Mouse (Mus musculus) adrenal gland, adult 10 weeks (tissue): Measurements from ENCODE around the gene Nup160. TPM values are rescaled to one million over a fixed set of nuclear protein-coding genes. Genes with fewer than 3 reads are reported as not detected.

Experiments used
- polyA plus RNA-seq: library from polyadenylated mRNA; stranded (reverse); fragments of 350-450 nt; fragmentation: Illumina TruSeq; extraction: RNeasy Lipid Tissue Mini Kit (QIAGEN cat#74804); gene quantifications from one replicate; pipeline ENCODE4 v1.2.3, GENCODE M21; 2014; ENCODE audit warnings: low read depth, low replicate concordance

Gene Nup160
- 31.0 TPM for polyA plus RNA-seq

DNA sequence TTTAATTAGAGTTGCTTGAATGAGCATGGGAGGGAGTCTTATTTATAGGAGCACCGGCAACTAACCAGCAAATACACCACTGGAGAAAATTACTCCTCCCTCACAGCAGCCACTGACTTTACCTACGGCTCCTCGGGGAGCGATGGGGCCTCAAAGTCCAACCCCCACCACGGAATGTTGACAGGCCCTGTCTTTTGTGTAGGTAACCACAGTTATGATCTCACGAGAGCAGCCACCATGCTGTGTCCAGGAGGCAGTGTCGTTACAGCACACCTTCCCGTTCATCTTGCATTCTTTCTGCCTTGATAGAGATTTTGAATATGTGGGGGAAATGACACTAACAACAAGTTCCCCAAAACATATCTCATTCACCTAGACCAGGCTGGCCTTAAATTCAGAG lies at the start of gene Nup160:
Gene Nup160 (plus strand): TSS at position 209 of the 400 bp plus-strand sequence.

DNA sequence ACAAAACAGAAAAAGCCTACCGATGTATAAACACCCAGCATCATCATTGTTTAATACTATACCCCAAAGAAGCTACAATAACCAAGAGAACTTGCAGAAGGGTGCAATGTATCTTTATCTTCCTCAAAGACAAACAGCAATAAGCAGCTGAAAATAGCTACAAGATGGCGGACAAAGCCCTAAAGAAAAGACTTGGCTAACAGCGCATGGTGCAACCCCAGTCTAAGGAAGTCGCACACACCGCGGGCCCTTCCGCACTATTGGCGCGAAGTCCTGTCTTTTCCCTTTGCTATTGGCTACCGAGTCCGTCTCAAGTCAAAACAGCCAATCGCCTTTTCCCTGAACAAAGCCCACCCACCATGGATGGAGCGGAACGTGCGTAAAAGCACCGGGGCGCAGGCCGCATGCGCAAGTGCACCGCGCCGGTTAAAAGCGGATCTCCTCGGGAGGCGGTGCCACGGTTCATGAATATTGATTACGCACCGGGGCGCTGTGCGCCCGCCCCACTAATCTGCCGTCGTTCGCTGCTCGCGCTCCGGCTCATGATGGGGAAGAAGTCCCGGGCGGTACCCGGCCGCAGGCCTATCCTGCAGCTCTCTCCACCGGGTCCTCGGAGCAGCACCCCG lies 68.2 kb downstream of the Nup160 start, which contains the start of gene Fnbp4:
Gene Fnbp4 (plus strand): TSS at position 318 of the 626 bp plus-strand sequence.

DNA sequence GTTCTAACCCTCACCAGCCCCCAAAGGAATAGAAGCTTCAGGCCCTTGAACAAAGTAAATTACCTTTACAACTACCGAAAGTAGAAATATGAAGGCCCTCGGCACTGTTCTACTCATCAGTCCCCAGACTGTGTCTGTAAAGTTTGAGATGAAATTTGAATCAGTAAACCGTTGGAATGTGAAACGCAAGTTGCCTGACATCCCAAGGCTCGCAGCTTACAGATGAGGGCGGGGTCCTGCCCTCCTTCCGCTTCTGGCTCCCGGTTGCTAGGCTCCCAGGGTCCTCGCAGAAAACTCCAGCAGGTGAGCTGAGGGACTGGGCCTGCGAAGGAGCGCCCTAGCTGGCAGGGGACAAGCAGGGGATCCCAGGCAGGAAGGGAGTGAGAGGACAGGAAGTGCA lies 105.4 kb downstream of the Nup160 start, which contains the start of gene Agbl2:
Gene Agbl2 (plus strand): TSS at position 270 of the 400 bp plus-strand sequence.

Other genes starting within 250 kb of the Nup160 start
- 12.1 TPM for gene Ptprj, start 96.6 kb upstream of the Nup160 start, polyA plus RNA-seq
- gene Fnbp4, start 68.2 kb downstream of the Nup160 start, polyA plus RNA-seq, result 72.8 TPM
- 0.93 TPM for gene Agbl2, start 105.5 kb downstream of the Nup160 start, polyA plus RNA-seq
- gene Mtch2, start 169.9 kb downstream of the Nup160 start, polyA plus RNA-seq, result 681 TPM
- not detected for gene C1qtnf4, start 208.6 kb downstream of the Nup160 start, polyA plus RNA-seq
- 16.7 TPM for gene Kbtbd4, start 227.5 kb downstream of the Nup160 start, polyA plus RNA-seq
- 213 TPM for gene Ndufs3, start 227.6 kb downstream of the Nup160 start, polyA plus RNA-seq